Mouse (Mus musculus) kidney, embryonic 14.5 days (tissue): ENCODE results near the gene Arhgap17. TPM values are rescaled to one million over a fixed set of nuclear protein-coding genes. Genes with fewer than 3 reads are reported as not detected.

Experiments
- ATAC-seq: fragments of 200-750 bp; cut with Nextera tagmentation; 2 replicates; pipeline ENCODE4 v1.8.0; 2017; ENCODE audit warnings: moderate number of reproducible peaks, mild to moderate bottlenecking, moderate TSS enrichment, moderate library complexity; ENCODE audit not compliant: low FRiP score, low TSS enrichment
- H3K27ac ChIP-seq: fragments of 300-500 bp; sonication (generic); 2 replicates; pipeline ENCODE4 v1.5.1; 2014; ENCODE audit warnings: low read depth, mild to moderate bottlenecking, low read length, moderate library complexity, mixed read lengths
- H3K27me3 ChIP-seq: fragments of 300-500 bp; sonication (generic); 2 replicates; pipeline ENCODE4 v1.6.1; 2014; ENCODE audit warnings: mild to moderate bottlenecking, low read length; ENCODE audit not compliant: control insufficient read depth, insufficient read depth
- H3K36me3 ChIP-seq: fragments of 300-500 bp; sonication (generic); 2 replicates; pipeline ENCODE4 v1.6.1; 2014; ENCODE audit warnings: low read length, mixed read lengths; ENCODE audit not compliant: control insufficient read depth, insufficient read depth
- H3K4me1 ChIP-seq: fragments of 300-500 bp; sonication (generic); 2 replicates; pipeline ENCODE4 v1.6.1; 2014; ENCODE audit warnings: low read length, mixed read lengths; ENCODE audit not compliant: control insufficient read depth, insufficient read depth
- H3K4me2 ChIP-seq: fragments of 300-500 bp; sonication (generic); replicated peaks from 2 replicates; pipeline ENCODE4 v1.6.1; 2014; ENCODE audit warnings: low read depth, mild to moderate bottlenecking, low read length
- H3K4me3 ChIP-seq: fragments of 300-500 bp; sonication (generic); 2 replicates; pipeline ENCODE4 v1.5.1; 2014; ENCODE audit warnings: mild to moderate bottlenecking, low read length
- H3K9ac ChIP-seq: fragments of 300-500 bp; sonication (generic); 2 replicates; pipeline ENCODE4 v1.6.1; 2014; ENCODE audit warnings: low read depth, mild to moderate bottlenecking, low read length, moderate library complexity
- H3K9me3 ChIP-seq: fragments of 300-500 bp; sonication (generic); 2 replicates; pipeline ENCODE4 v1.6.1; 2016; ENCODE audit warnings: low read length; ENCODE audit not compliant: control insufficient read depth
- WGBS: fragments of 180-500 bp; shearing (Covaris S2); extraction: QIAGEN DNeasy Blood & Tissue Kit; methylation state at CpG from one replicate; pipeline ENCODE4 v1.1.7; 2014; 5-methylcytosine and 5-hydroxymethylcytosine counted together
- polyA plus RNA-seq: library from polyadenylated mRNA; unstranded; fragments of >200 nt; fragmentation: Nextera tagmentation; extraction: Ambion mirVana; gene quantifications from 2 replicates; pipeline ENCODE4 v1.2.1, GENCODE M21; 2014

Gene Arhgap17
- polyA plus RNA-seq, 1 experiment from 2014 or later = 31.2 TPM

- H3K4me1 ChIP-seq = peaks cover 7% of the 10 kb centered on the region; the same call in 1 of the 2 replicates
- H3K27ac ChIP-seq = no peak overlapping the region
- H3K4me2 ChIP-seq = no peak overlapping the region
- no peak for ATAC-seq
- no peak overlapping the region for H3K9ac ChIP-seq
- no peaks in the 10 kb centered on the region for H3K9me3 ChIP-seq
- no peaks in the 10 kb centered on the region for H3K36me3 ChIP-seq
- no peak overlapping the region for H3K4me3 ChIP-seq
- WGBS = 71% methylated on average over 5 of the region's 5 CpGs
- no peaks in the 10 kb centered on the region for H3K27me3 ChIP-seq
Measured at GRCm38 (mm10) chr7:123353879-123354278, 15.8 kb downstream of the Arhgap17 start.

- Histone ChIP-seq H3K36me3 (no peaks in the 10 kb centered on the region), H3K4me3 (no peak overlapping the region), H3K27me3 (no peaks in the 10 kb centered on the region), H3K9ac (no peak overlapping the region), H3K4me2 (no peak overlapping the region), H3K9me3 (no peaks in the 10 kb centered on the region), H3K4me1 (peaks cover 7% of the 10 kb centered on the region; the same call in 1 of the 2 replicates), H3K27ac (no peak overlapping the region)
- no peak for ATAC-seq
- 99% methylated on average over 4 of the region's 4 CpGs for WGBS
Measured at GRCm38 (mm10) chr7:123353081-123353480, 16.6 kb downstream of the Arhgap17 start.

GRCm38 (mm10) chr7:123350243-123350642 is 19.5 kb downstream of the Arhgap17 start:
- Histone ChIP-seq H3K36me3 (no peaks in the 10 kb centered on the region), H3K4me1 (peaks cover 13% of the 10 kb centered on the region; the same call in 1 of the 2 replicates), H3K27me3 (no peaks in the 10 kb centered on the region), H3K4me2 (no peak overlapping the region), H3K4me3 (no peak overlapping the region), H3K9ac (no peak overlapping the region), H3K27ac (no peak overlapping the region), H3K9me3 (no peaks in the 10 kb centered on the region)
- 48% methylated on average over 2 of the region's 2 CpGs for WGBS
- ATAC-seq = no peak

GRCm38 (mm10) chr7:123349813-123350212 is 19.9 kb downstream of the Arhgap17 start:
- peaks cover 13% of the 10 kb centered on the region; the same call in 1 of the 2 replicates for H3K4me1 ChIP-seq
- no peaks in the 10 kb centered on the region for H3K36me3 ChIP-seq
- no peak for ATAC-seq
- H3K27ac ChIP-seq = no peak overlapping the region
- no peak overlapping the region for H3K4me2 ChIP-seq
- no peak overlapping the region for H3K4me3 ChIP-seq
- WGBS = 64% methylated on average over 11 of the region's 11 CpGs
- no peak overlapping the region for H3K9ac ChIP-seq
- no peaks in the 10 kb centered on the region for H3K9me3 ChIP-seq
- no peaks in the 10 kb centered on the region for H3K27me3 ChIP-seq

GRCm38 (mm10) chr7:123346631-123347290 is 23.0 kb downstream of the Arhgap17 start:
- Histone ChIP-seq H3K9ac (no peak overlapping the region), H3K9me3 (no peaks in the 10 kb centered on the region), H3K4me1 (peaks cover 24% of the 10 kb centered on the region; the same call in 1 of the 2 replicates), H3K4me2 (no peak overlapping the region), H3K36me3 (no peaks in the 10 kb centered on the region), H3K27ac (no peak overlapping the region), H3K27me3 (no peaks in the 10 kb centered on the region), H3K4me3 (no peak overlapping the region)
- ATAC-seq = no peak
- WGBS = 65% methylated on average over 7 of the region's 7 CpGs

- H3K4me3 ChIP-seq = no peak overlapping the region
- no peak overlapping the region for H3K9ac ChIP-seq
- H3K4me2 ChIP-seq = no peak overlapping the region
- peaks cover 26% of the 10 kb centered on the region; the same call in 1 of the 2 replicates for H3K4me1 ChIP-seq
- no peak overlapping the region for H3K27ac ChIP-seq
- H3K36me3 ChIP-seq = no peaks in the 10 kb centered on the region
- ATAC-seq = no peak
- no peaks in the 10 kb centered on the region for H3K9me3 ChIP-seq
- H3K27me3 ChIP-seq = no peaks in the 10 kb centered on the region
- WGBS = 84% methylated on average over 3 of the region's 3 CpGs
Measured at GRCm38 (mm10) chr7:123345041-123345544, 24.6 kb downstream of the Arhgap17 start.

- H3K27ac ChIP-seq = no peak overlapping the region
- H3K27me3 ChIP-seq = no peaks in the 10 kb centered on the region
- H3K4me1 ChIP-seq = peaks cover 25% of the 10 kb centered on the region; the same call in 1 of the 2 replicates
- 92% methylated on average over 5 of the region's 5 CpGs for WGBS
- no peaks in the 10 kb centered on the region for H3K36me3 ChIP-seq
- ATAC-seq = no peak
- H3K9me3 ChIP-seq = no peaks in the 10 kb centered on the region
- H3K4me3 ChIP-seq = no peak overlapping the region
- H3K4me2 ChIP-seq = no peak overlapping the region
- no peak overlapping the region for H3K9ac ChIP-seq
Measured at GRCm38 (mm10) chr7:123344079-123344780, 25.5 kb downstream of the Arhgap17 start.

GRCm38 (mm10) chr7:123341896-123342295 is 27.8 kb downstream of the Arhgap17 start:
- 67% methylated on average over 5 of the region's 5 CpGs for WGBS
- peak overlapping the region; percentile 2; the same call in 1 of the 2 replicates for H3K27ac ChIP-seq
- no peak overlapping the region for H3K4me3 ChIP-seq
- H3K27me3 ChIP-seq = no peaks in the 10 kb centered on the region
- no peak for ATAC-seq
- H3K9me3 ChIP-seq = no peaks in the 10 kb centered on the region
- no peak overlapping the region for H3K4me2 ChIP-seq
- no peak overlapping the region for H3K9ac ChIP-seq
- no peaks in the 10 kb centered on the region for H3K36me3 ChIP-seq
- peaks cover 23% of the 10 kb centered on the region; the same call in 1 of the 2 replicates for H3K4me1 ChIP-seq

GRCm38 (mm10) chr7:123338351-123338750 is 31.4 kb downstream of the Arhgap17 start:
- Histone ChIP-seq H3K36me3 (no peaks in the 10 kb centered on the region), H3K9me3 (no peaks in the 10 kb centered on the region), H3K4me2 (no peak overlapping the region), H3K27ac (no peak overlapping the region), H3K9ac (no peak overlapping the region), H3K4me3 (no peak overlapping the region), H3K27me3 (no peaks in the 10 kb centered on the region), H3K4me1 (peaks cover 16% of the 10 kb centered on the region; the same call in 1 of the 2 replicates)
- WGBS = 49% methylated on average over 8 of the region's 8 CpGs
- 0 out of 2 replicates have a peak, but pooled peaks have one; percentile 56 for ATAC-seq
